Comparison of ENCODE assay signal across 8 mouse cellular contexts in the genomic region with DNA sequence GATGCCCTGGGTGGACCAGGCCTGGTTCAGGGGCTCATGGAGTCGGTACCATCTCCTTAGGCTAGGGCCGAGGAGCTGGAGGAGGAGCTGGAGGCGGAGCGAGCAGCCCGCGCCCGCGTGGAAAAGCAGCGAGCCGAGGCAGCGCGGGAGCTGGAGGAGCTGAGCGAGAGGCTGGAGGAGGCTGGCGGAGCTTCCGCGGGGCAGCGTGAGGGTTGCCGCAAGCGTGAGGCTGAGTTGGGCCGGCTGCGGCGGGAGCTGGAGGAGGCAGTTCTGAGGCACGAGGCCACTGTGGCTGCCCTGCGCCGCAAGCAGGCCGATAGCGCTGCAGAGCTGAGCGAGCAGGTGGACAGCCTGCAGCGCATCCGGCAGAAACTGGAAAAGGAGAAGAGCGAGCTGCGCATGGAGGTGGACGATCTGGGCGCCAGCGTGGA. TPM values are rescaled to one million over a fixed set of nuclear protein-coding genes. Genes with fewer than 3 reads are reported as not detected.
DNase-seq lines count a peak whose midpoint lies in the region; ATAC-seq and TF ChIP-seq lines count a peak whose summit lies in the region.

No protein-coding gene starts in this region.

- ATAC-seq in G1E (ENCODE audit: extremely low read depth, insufficient number of reproducible peaks, low FRiP score, poor library complexity, severe bottlenecking), result no peak
- peak; percentile 56 for ATAC-seq in midbrain, postnatal 0 days (ENCODE audit: low FRiP score)

- no peak for TF ChIP-seq CTCF in G1E (IDR thresholded peaks at IDR 0.05; ENCODE audit: low read depth, low read length)
- TF ChIP-seq CTCF in midbrain, postnatal 0 days (IDR thresholded peaks at IDR 0.05), result no peak

- H3K4me2 ChIP-seq in midbrain, postnatal 0 days (ENCODE audit: low read depth, low read length, poor library complexity, severe bottlenecking), result peak overlapping the region; percentile 63

- H3K9me3 ChIP-seq in G1E (replicated peaks), result no peaks in the 10 kb centered on the region
- no peaks in the 10 kb centered on the region for H3K9me3 ChIP-seq in hindbrain, embryonic 10.5 days
- no peaks in the 10 kb centered on the region for H3K9me3 ChIP-seq in limb, embryonic 10.5 days (replicated peaks)
- H3K9me3 ChIP-seq in midbrain, postnatal 0 days (ENCODE audit: low read length), result no peaks in the 10 kb centered on the region

- H3K9ac ChIP-seq in midbrain, postnatal 0 days (replicated peaks; ENCODE audit: low read length, poor library complexity, severe bottlenecking), result peak overlapping the region; percentile 61

- H3K36me3 ChIP-seq in G1E (replicated peaks), result peaks cover 42% of the 10 kb centered on the region
- peaks cover 35% of the 10 kb centered on the region for H3K36me3 ChIP-seq in hindbrain, embryonic 10.5 days
- peaks cover 35% of the 10 kb centered on the region for H3K36me3 ChIP-seq in limb, embryonic 10.5 days
- peaks cover 23% of the 10 kb centered on the region for H3K36me3 ChIP-seq in midbrain, postnatal 0 days (ENCODE audit: insufficient read depth, low read length)

- H3K4me1 ChIP-seq in G1E (ENCODE audit: insufficient read depth, low read depth, low read length), result peaks cover 21% of the 10 kb centered on the region
- H3K4me1 ChIP-seq in hindbrain, embryonic 10.5 days (replicated peaks), result peaks cover 56% of the 10 kb centered on the region
- H3K4me1 ChIP-seq in limb, embryonic 10.5 days, result peaks cover 31% of the 10 kb centered on the region
- H3K4me1 ChIP-seq in midbrain, postnatal 0 days (ENCODE audit: insufficient read depth, low read length), result no peaks in the 10 kb centered on the region; the same call in 1 of the 2 replicates

- H3K27ac ChIP-seq in hindbrain, embryonic 10.5 days, result peak overlapping the region; percentile 70
- peak overlapping the region; percentile 46 for H3K27ac ChIP-seq in limb, embryonic 10.5 days
- peak overlapping the region; percentile 44 for H3K27ac ChIP-seq in midbrain, postnatal 0 days (ENCODE audit: low read depth, low read length)

- peaks cover 25% of the 10 kb centered on the region; the same call in 1 of the 2 replicates for H3K27me3 ChIP-seq in G1E (ENCODE audit: insufficient read depth, low read length)
- H3K27me3 ChIP-seq in hindbrain, embryonic 10.5 days (ENCODE audit: insufficient read depth, poor library complexity, severe bottlenecking), result peaks cover 95% of the 10 kb centered on the region
- H3K27me3 ChIP-seq in limb, embryonic 10.5 days (ENCODE audit: low read depth, poor library complexity, severe bottlenecking), result peaks cover 92% of the 10 kb centered on the region
- H3K27me3 ChIP-seq in midbrain, postnatal 0 days (ENCODE audit: insufficient read depth, low read length), result peaks cover 14% of the 10 kb centered on the region; the same call in 1 of the 2 replicates

- H3K4me3 ChIP-seq in G1E (ENCODE audit: low read depth, low read length), result peak overlapping the region; percentile 69; the same call in 1 of the 2 replicates
- H3K4me3 ChIP-seq in hindbrain, embryonic 10.5 days, result peak overlapping the region; percentile 52
- H3K4me3 ChIP-seq in limb, embryonic 10.5 days, result peak overlapping the region; percentile 50
- peak overlapping the region; percentile 34 for H3K4me3 ChIP-seq in midbrain, postnatal 0 days (ENCODE audit: low read depth, low read length)

- peak; percentile 42 for DNase-seq in gastrocnemius, postnatal 10 days
- no peak for DNase-seq in gastrocnemius, adult 8-10 months (ENCODE audit: low spot score in 2 of 2)
- DNase-seq in G1E (ENCODE audit: low spot score), result peak; percentile 56
- peak; percentile 64 for DNase-seq in embryo, embryonic 10 days (ENCODE audit: low spot score)
- peak; percentile 54 for DNase-seq in hindbrain, embryonic 10.5 days (ENCODE audit: low spot score)
- DNase-seq in limb, embryonic 10.5 days (ENCODE audit: low spot score), result peak; percentile 68
- DNase-seq in midbrain, postnatal 0 days (ENCODE audit: low spot score), result peak; percentile 68
- DNase-seq in c-Kit-positive CD71-positive TER-119-positive erythroid progenitor cells, embryonic 14.5 days (ENCODE audit: low spot score), result no peak

- WGBS in hindbrain, embryonic 10.5 days, result under 1% methylated on average over 35 of the region's 35 CpGs
- 2% methylated on average over 35 of the region's 35 CpGs for WGBS in limb, embryonic 10.5 days
- 2% methylated on average over 33 of the region's 35 CpGs for WGBS in midbrain, postnatal 0 days

RNA-seq across cellular contexts. Expression of a gene that starts 18.2 kb away (rescaled TPM):
- 1 to 10 TPM; 1.3 to 2.3 TPM for total RNA-seq in gastrocnemius, postnatal 10 days (2021)
- total RNA-seq in gastrocnemius, adult 8-10 months (2022), result 1 to 10 TPM; 2.8 to 4.8 (median 3.3) TPM
- total RNA-seq in G1E (2014; fragmentation: Nextera tagmentation), result 2.3 and 2.4 TPM in 2 replicates
- 1.4 and 1.7 TPM in 2 replicates for total RNA-seq in G1E (2017)
- polyA plus RNA-seq in G1E (2012), result 8.3 and 11.1 TPM in 2 replicates
- 0.49 and 0.69 TPM in 2 replicates for polyA plus RNA-seq in hindbrain, embryonic 10.5 days (2016; fragmentation: Nextera tagmentation; extraction: Ambion mirVana)
- 0.36 and 0.63 TPM in 2 replicates for polyA plus RNA-seq in limb, embryonic 10.5 days (2016; fragmentation: Nextera tagmentation; extraction: Ambion mirVana)
- total RNA-seq in midbrain, postnatal 0 days (2014; rRNA removed), result 0.14 and 0.38 TPM in 2 replicates
- 1.5 and 3.4 TPM in 2 replicates for polyA plus RNA-seq in midbrain, postnatal 0 days (2015; fragmentation: Nextera tagmentation; extraction: Ambion mirVana)

RNA-seq across cellular contexts. Expression of a gene that starts 36.6 kb away (rescaled TPM):
- 10 to 100 TPM in 1 of 2 experiments, 1 to 10 TPM in 1; 9.2 to 10.4 TPM for total RNA-seq in gastrocnemius, postnatal 10 days (2021)
- 1 to 10 TPM; 5.2 to 6.2 (median 5.6) TPM for total RNA-seq in gastrocnemius, adult 8-10 months (2022)
- total RNA-seq in G1E (2014; fragmentation: Nextera tagmentation) (7.3 and 10.6 TPM in 2 replicates), G1E (2017) (22.0 and 25.7 TPM in 2 replicates)
- 14.6 and 16.5 TPM in 2 replicates for polyA plus RNA-seq in G1E (2012)
- 19.9 and 20.6 TPM in 2 replicates for polyA plus RNA-seq in hindbrain, embryonic 10.5 days (2016; fragmentation: Nextera tagmentation; extraction: Ambion mirVana)
- 24.3 and 25.1 TPM in 2 replicates for polyA plus RNA-seq in limb, embryonic 10.5 days (2016; fragmentation: Nextera tagmentation; extraction: Ambion mirVana)
- 9.2 and 12.9 TPM in 2 replicates for total RNA-seq in midbrain, postnatal 0 days (2014; rRNA removed)
- polyA plus RNA-seq in midbrain, postnatal 0 days (2015; fragmentation: Nextera tagmentation; extraction: Ambion mirVana), result 11.6 and 12.1 TPM in 2 replicates

Comparison
In these comparisons a context has a peak if more than half of its experiments do, and no peak if none do; other contexts are left out.
1. DNase-seq: peak in gastrocnemius, postnatal 10 days (single experiment), G1E (single experiment), embryo, embryonic 10 days (single experiment), hindbrain, embryonic 10.5 days (single experiment), limb, embryonic 10.5 days (single experiment) and midbrain, postnatal 0 days (single experiment); none in gastrocnemius, adult 8-10 months (0 of 2) and c-Kit-positive CD71-positive TER-119-positive erythroid progenitor cells, embryonic 14.5 days (single experiment).
2. Peak in every context shown above with its lines, with median percentiles within 50 percentile points of each other: H3K4me3 ChIP-seq and H3K27ac ChIP-seq.